Mouse (Mus musculus): ENCODE measurements around the gene Hbp1. TPM values are rescaled to one million over a fixed set of nuclear protein-coding genes. Genes with fewer than 3 reads are reported as not detected.

Gene Hbp1
- polyA plus RNA-seq, 1 experiment from 2014 or later, result 112 TPM

- no peak overlapping the region for H3K27ac ChIP-seq (ENCODE audit: low read depth)
- H3K4me2 ChIP-seq (ENCODE audit: low read length), result no peak overlapping the region
- no peaks in the 10 kb centered on the region for H3K36me3 ChIP-seq (ENCODE audit: control insufficient read depth, insufficient read depth, low read length)
- DNase-seq (ENCODE audit: low spot score) (no peak), ATAC-seq (replicated peaks; ENCODE audit: low FRiP score, low TSS enrichment, low read depth) (no peak)
- H3K9me3 ChIP-seq (ENCODE audit: control insufficient read depth, low read length), result no peaks in the 10 kb centered on the region
- H3K4me3 ChIP-seq (ENCODE audit: low read depth, low read length), result no peak overlapping the region
- H3K4me1 ChIP-seq (replicated peaks; ENCODE audit: control insufficient read depth, insufficient read depth, low read length), result no peaks in the 10 kb centered on the region
- 95% methylated on average over 2 of the region's 2 CpGs for WGBS
- no peaks in the 10 kb centered on the region for H3K27me3 ChIP-seq (replicated peaks; ENCODE audit: control insufficient read depth, insufficient read depth, low read length)
- H3K9ac ChIP-seq (ENCODE audit: low read length), result no peak overlapping the region
These were observed 42.9 kb downstream of the Hbp1 start for GRCm38 (mm10) chr12:31907436-31907835.

GRCm38 (mm10) chr12:31905696-31906551, 44.4 kb downstream of the Hbp1 start:
- Histone ChIP-seq H3K36me3 (ENCODE audit: control insufficient read depth, insufficient read depth, low read length) (0 out of 2 replicates have a peak, but pooled peaks cover 3% of the 10 kb centered on the region), H3K27ac (ENCODE audit: low read depth) (no peak overlapping the region), H3K4me3 (ENCODE audit: low read depth, low read length) (no peak overlapping the region), H3K27me3 (replicated peaks; ENCODE audit: control insufficient read depth, insufficient read depth, low read length) (no peaks in the 10 kb centered on the region), H3K4me1 (replicated peaks; ENCODE audit: control insufficient read depth, insufficient read depth, low read length) (no peaks in the 10 kb centered on the region), H3K9ac (ENCODE audit: low read length) (no peak overlapping the region), H3K9me3 (ENCODE audit: control insufficient read depth, low read length) (no peaks in the 10 kb centered on the region), H3K4me2 (ENCODE audit: low read length) (no peak overlapping the region)
- 50% methylated on average over 6 of the region's 6 CpGs for WGBS
- DNase-seq (ENCODE audit: low spot score) (no peak), ATAC-seq (replicated peaks; ENCODE audit: low FRiP score, low TSS enrichment, low read depth) (no peak)

GRCm38 (mm10) chr12:31900391-31900914, 49.9 kb downstream of the Hbp1 start:
- Histone ChIP-seq H3K4me2 (ENCODE audit: low read length) (no peak overlapping the region), H3K27me3 (replicated peaks; ENCODE audit: control insufficient read depth, insufficient read depth, low read length) (no peaks in the 10 kb centered on the region), H3K27ac (ENCODE audit: low read depth) (no peak overlapping the region), H3K9me3 (ENCODE audit: control insufficient read depth, low read length) (no peaks in the 10 kb centered on the region), H3K4me1 (replicated peaks; ENCODE audit: control insufficient read depth, insufficient read depth, low read length) (peaks cover 4% of the 10 kb centered on the region; the same call in 1 of the 2 replicates), H3K4me3 (ENCODE audit: low read depth, low read length) (no peak overlapping the region), H3K36me3 (ENCODE audit: control insufficient read depth, insufficient read depth, low read length) (0 out of 2 replicates have a peak, but pooled peaks cover 3% of the 10 kb centered on the region), H3K9ac (ENCODE audit: low read length) (no peak overlapping the region)
- 83% methylated on average over 4 of the region's 4 CpGs for WGBS
- ATAC-seq (replicated peaks; ENCODE audit: low FRiP score, low TSS enrichment, low read depth) (no peak), DNase-seq (ENCODE audit: low spot score) (no peak)

GRCm38 (mm10) chr12:31897456-31897855, 52.9 kb downstream of the Hbp1 start:
- Histone ChIP-seq H3K27ac (ENCODE audit: low read depth) (no peak overlapping the region), H3K4me1 (replicated peaks; ENCODE audit: control insufficient read depth, insufficient read depth, low read length) (peaks cover 4% of the 10 kb centered on the region; the same call in 1 of the 2 replicates), H3K9me3 (ENCODE audit: control insufficient read depth, low read length) (no peaks in the 10 kb centered on the region), H3K9ac (ENCODE audit: low read length) (no peak overlapping the region), H3K4me2 (ENCODE audit: low read length) (no peak overlapping the region), H3K36me3 (ENCODE audit: control insufficient read depth, insufficient read depth, low read length) (peaks cover 3% of the 10 kb centered on the region; the same call in 1 of the 2 replicates), H3K27me3 (replicated peaks; ENCODE audit: control insufficient read depth, insufficient read depth, low read length) (no peaks in the 10 kb centered on the region), H3K4me3 (ENCODE audit: low read depth, low read length) (no peak overlapping the region)
- DNase-seq (ENCODE audit: low spot score) (peak; percentile 32), ATAC-seq (replicated peaks; ENCODE audit: low FRiP score, low TSS enrichment, low read depth) (no peak)
- WGBS, result 69% methylated on average over 7 of the region's 7 CpGs

- ATAC-seq (replicated peaks; ENCODE audit: low FRiP score, low TSS enrichment, low read depth) (no peak), DNase-seq (ENCODE audit: low spot score) (peak; percentile 50)
- 59% methylated on average over 8 of the region's 8 CpGs for WGBS
- no peak overlapping the region for H3K4me2 ChIP-seq (ENCODE audit: low read length)
- H3K27ac ChIP-seq (ENCODE audit: low read depth), result no peak overlapping the region
- H3K9ac ChIP-seq (ENCODE audit: low read length), result no peak overlapping the region
- no peaks in the 10 kb centered on the region for H3K9me3 ChIP-seq (ENCODE audit: control insufficient read depth, low read length)
- H3K27me3 ChIP-seq (replicated peaks; ENCODE audit: control insufficient read depth, insufficient read depth, low read length), result no peaks in the 10 kb centered on the region
- H3K4me1 ChIP-seq (replicated peaks; ENCODE audit: control insufficient read depth, insufficient read depth, low read length), result peaks cover 4% of the 10 kb centered on the region; the same call in 1 of the 2 replicates
- H3K4me3 ChIP-seq (ENCODE audit: low read depth, low read length), result no peak overlapping the region
- peaks cover 3% of the 10 kb centered on the region; the same call in 1 of the 2 replicates for H3K36me3 ChIP-seq (ENCODE audit: control insufficient read depth, insufficient read depth, low read length)
These were observed 53.3 kb downstream of the Hbp1 start for GRCm38 (mm10) chr12:31896986-31897385.

GRCm38 (mm10) chr12:31896295-31896694, 54.0 kb downstream of the Hbp1 start:
- H3K4me2 ChIP-seq (ENCODE audit: low read length), result no peak overlapping the region
- H3K4me3 ChIP-seq (ENCODE audit: low read depth, low read length), result no peak overlapping the region
- 35% methylated on average over 5 of the region's 5 CpGs for WGBS
- no peak overlapping the region for H3K9ac ChIP-seq (ENCODE audit: low read length)
- no peak for DNase-seq (ENCODE audit: low spot score)
- H3K9me3 ChIP-seq (ENCODE audit: control insufficient read depth, low read length), result no peaks in the 10 kb centered on the region
- peak overlapping the region; percentile 19; the same call in 1 of the 2 replicates for H3K27ac ChIP-seq (ENCODE audit: low read depth)
- no peak for ATAC-seq (replicated peaks; ENCODE audit: low FRiP score, low TSS enrichment, low read depth)
- peaks cover 4% of the 10 kb centered on the region; the same call in 1 of the 2 replicates for H3K4me1 ChIP-seq (replicated peaks; ENCODE audit: control insufficient read depth, insufficient read depth, low read length)
- no peaks in the 10 kb centered on the region; the same call in 1 of the 2 replicates for H3K36me3 ChIP-seq (ENCODE audit: control insufficient read depth, insufficient read depth, low read length)
- no peaks in the 10 kb centered on the region for H3K27me3 ChIP-seq (replicated peaks; ENCODE audit: control insufficient read depth, insufficient read depth, low read length)

- WGBS, result 22% methylated on average over 2 of the region's 2 CpGs
- H3K9ac ChIP-seq (ENCODE audit: low read length), result no peak overlapping the region
- peak; percentile 50 for DNase-seq (ENCODE audit: low spot score)
- no peak overlapping the region for H3K4me2 ChIP-seq (ENCODE audit: low read length)
- no peak overlapping the region for H3K27ac ChIP-seq (ENCODE audit: low read depth)
- no peak for ATAC-seq (replicated peaks; ENCODE audit: low FRiP score, low TSS enrichment, low read depth)
- peaks cover 4% of the 10 kb centered on the region; the same call in 1 of the 2 replicates for H3K4me1 ChIP-seq (replicated peaks; ENCODE audit: control insufficient read depth, insufficient read depth, low read length)
- no peaks in the 10 kb centered on the region for H3K9me3 ChIP-seq (ENCODE audit: control insufficient read depth, low read length)
- H3K4me3 ChIP-seq (ENCODE audit: low read depth, low read length), result no peak overlapping the region
- H3K36me3 ChIP-seq (ENCODE audit: control insufficient read depth, insufficient read depth, low read length), result no peaks in the 10 kb centered on the region; the same call in 1 of the 2 replicates
- no peaks in the 10 kb centered on the region for H3K27me3 ChIP-seq (replicated peaks; ENCODE audit: control insufficient read depth, insufficient read depth, low read length)
These were observed 54.4 kb downstream of the Hbp1 start for GRCm38 (mm10) chr12:31895888-31896287.

GRCm38 (mm10) chr12:31895095-31895734, 55.1 kb downstream of the Hbp1 start:
- Histone ChIP-seq H3K9me3 (ENCODE audit: control insufficient read depth, low read length) (no peaks in the 10 kb centered on the region), H3K4me2 (ENCODE audit: low read length) (no peak overlapping the region), H3K4me1 (replicated peaks; ENCODE audit: control insufficient read depth, insufficient read depth, low read length) (peaks cover 4% of the 10 kb centered on the region; the same call in 1 of the 2 replicates), H3K36me3 (ENCODE audit: control insufficient read depth, insufficient read depth, low read length) (no peaks in the 10 kb centered on the region; the same call in 1 of the 2 replicates), H3K4me3 (ENCODE audit: low read depth, low read length) (no peak overlapping the region), H3K9ac (ENCODE audit: low read length) (no peak overlapping the region), H3K27me3 (replicated peaks; ENCODE audit: control insufficient read depth, insufficient read depth, low read length) (no peaks in the 10 kb centered on the region), H3K27ac (ENCODE audit: low read depth) (no peak overlapping the region)
- no peak for ATAC-seq (replicated peaks; ENCODE audit: low FRiP score, low TSS enrichment, low read depth)
- peak; percentile 42 for DNase-seq (ENCODE audit: low spot score)
- WGBS, result 39% methylated on average over 8 of the region's 8 CpGs
